Mouse (Mus musculus) bone marrow macrophage, adult 2 months (primary cell): ENCODE measurements around the gene A630001G21Rik. TPM values are rescaled to one million over a fixed set of nuclear protein-coding genes. Genes with fewer than 3 reads are reported as not detected.

Experiments used
- H3K27ac ChIP-seq: 2 replicates; pipeline ENCODE4 v1.5.1; 2012; ENCODE audit warnings: low read depth, low read length; ENCODE audit not compliant: insufficient read depth
- H3K4me1 ChIP-seq: 2 replicates; pipeline ENCODE4 v1.6.1; 2012; ENCODE audit warnings: low read length; ENCODE audit not compliant: control insufficient read depth, insufficient read depth
- H3K4me3 ChIP-seq: 2 replicates; pipeline ENCODE4 v1.5.1; 2012; ENCODE audit warnings: mild to moderate bottlenecking, low read length, moderate library complexity; ENCODE audit not compliant: insufficient read depth
- CTCF ChIP-seq: IDR thresholded peaks from 2 replicates; pipeline ENCODE4 v1.5.1; 2012; ENCODE audit warnings: low read depth, mild to moderate bottlenecking, low read length, moderate library complexity
- POLR2A ChIP-seq: IDR thresholded peaks from 2 replicates; pipeline ENCODE4 v1.6.1; 2012; ENCODE audit warnings: mild to moderate bottlenecking, low read depth, low read length, borderline replicate concordance
- polyA plus RNA-seq: library from polyadenylated mRNA; stranded (reverse); fragments of >200 nt; gene quantifications from 2 replicates; pipeline ENCODE4 v1.2.4, GENCODE M21; 2012; ENCODE audit not compliant: missing spikeins, insufficient read depth, insufficient read length

A630001G21Rik gene
- polyA plus RNA-seq, 1 experiment: 111 TPM

GRCm38 (mm10) chr1:85775136-85775535 lies 3.3 kb downstream of the A630001G21Rik start:
- peak overlapping the region; percentile 85 for H3K27ac ChIP-seq
- peak overlapping the region; percentile 7; the same call in 1 of the 2 replicates for H3K4me3 ChIP-seq
- H3K4me1 ChIP-seq: peaks cover 69% of the 10 kb centered on the region
- no peak for TF ChIP-seq POLR2A
- TF ChIP-seq CTCF: no peak

- Histone ChIP-seq H3K27ac (peak overlapping the region; percentile 22), H3K4me3 (no peak overlapping the region), H3K4me1 (peaks cover 50% of the 10 kb centered on the region)
- TF ChIP-seq CTCF (no peak), POLR2A (no peak)
These were observed 6.5 kb downstream of the A630001G21Rik start for GRCm38 (mm10) chr1:85771976-85772375.

DNA sequence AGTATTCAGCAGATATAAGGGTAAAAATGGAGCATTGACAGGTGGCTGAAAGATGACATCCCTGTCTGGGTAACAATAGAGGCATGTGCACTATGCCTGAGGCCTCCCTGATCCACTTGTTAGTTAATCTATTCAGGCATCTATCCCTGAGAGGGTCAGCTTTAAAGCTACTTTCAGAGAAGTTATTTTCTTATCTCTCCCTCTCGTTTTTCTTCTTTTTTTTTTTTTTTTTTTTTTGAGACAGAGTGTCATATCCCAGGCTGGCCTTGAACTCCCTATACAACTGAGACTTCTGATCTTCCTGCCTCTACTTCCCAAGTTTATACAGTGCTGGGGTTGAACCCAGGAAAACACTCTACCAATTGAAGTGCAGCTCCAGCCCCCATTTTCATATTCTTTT lies 10.7 kb downstream of the A630001G21Rik start:
- TF ChIP-seq POLR2A (no peak), CTCF (no peak)
- Histone ChIP-seq H3K27ac (no peak overlapping the region), H3K4me3 (no peak overlapping the region), H3K4me1 (peaks cover 55% of the 10 kb centered on the region)

DNA sequence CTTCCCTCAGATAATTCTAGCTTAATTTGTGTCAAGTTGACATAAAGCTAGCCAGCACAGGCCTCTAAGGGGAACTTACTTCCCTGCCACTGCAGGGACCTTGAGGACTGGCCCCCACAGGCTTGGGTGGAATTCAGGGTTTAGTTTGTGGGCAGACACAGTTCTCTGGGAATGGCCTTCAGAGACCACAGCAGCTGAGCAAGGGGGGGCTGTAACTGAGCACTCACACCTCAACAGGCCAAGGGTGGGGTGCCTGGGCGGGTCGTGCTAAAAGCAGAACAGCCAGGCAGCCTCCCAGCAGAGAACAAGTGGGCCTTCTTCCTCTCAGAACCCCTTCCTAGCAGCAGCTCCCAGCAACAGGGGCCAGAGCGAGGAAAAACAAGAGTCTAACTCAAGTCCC lies 12.3 kb downstream of the A630001G21Rik start:
- peaks cover 52% of the 10 kb centered on the region for H3K4me1 ChIP-seq
- H3K4me3 ChIP-seq: no peak overlapping the region
- TF ChIP-seq CTCF (no peak), POLR2A (no peak)
- peak overlapping the region; percentile 85 for H3K27ac ChIP-seq

GRCm38 (mm10) chr1:85764291-85764690 lies 14.2 kb downstream of the A630001G21Rik start:
- no peak overlapping the region for H3K4me3 ChIP-seq
- H3K27ac ChIP-seq: no peak overlapping the region; the same call in 1 of the 2 replicates
- TF ChIP-seq CTCF (no peak), POLR2A (no peak)
- peaks cover 42% of the 10 kb centered on the region for H3K4me1 ChIP-seq

DNA sequence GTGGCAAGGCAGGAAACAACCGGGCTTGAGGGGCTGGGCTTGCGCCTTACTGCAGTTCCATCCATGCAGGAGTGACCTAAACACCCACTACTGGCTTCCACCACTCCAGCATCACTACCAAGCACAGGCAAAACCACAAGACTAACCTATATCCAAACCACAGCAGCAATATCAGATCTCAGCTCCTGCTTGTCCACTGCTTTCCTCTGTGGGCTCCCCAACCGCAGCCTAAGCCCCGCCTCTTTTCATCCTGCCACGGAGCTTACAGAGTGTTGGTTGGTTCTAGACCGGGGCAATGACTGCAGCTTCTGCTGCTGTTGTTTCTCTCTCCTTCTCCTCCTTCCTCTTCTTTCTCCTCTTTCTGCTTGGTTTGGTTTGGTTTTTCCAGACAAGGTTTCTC lies 15.1 kb downstream of the A630001G21Rik start:
- H3K4me3 ChIP-seq: no peak overlapping the region
- peaks cover 44% of the 10 kb centered on the region for H3K4me1 ChIP-seq
- no peak overlapping the region for H3K27ac ChIP-seq
- TF ChIP-seq POLR2A: no peak
- TF ChIP-seq CTCF: no peak

GRCm38 (mm10) chr1:85761665-85762064 lies 16.8 kb downstream of the A630001G21Rik start:
- Histone ChIP-seq H3K27ac (no peak overlapping the region), H3K4me3 (no peak overlapping the region), H3K4me1 (peaks cover 48% of the 10 kb centered on the region)
- TF ChIP-seq CTCF (no peak), POLR2A (no peak)

GRCm38 (mm10) chr1:85758969-85759293 lies 19.5 kb downstream of the A630001G21Rik start:
- Histone ChIP-seq H3K4me1 (peaks cover 25% of the 10 kb centered on the region), H3K27ac (no peak overlapping the region)

DNA sequence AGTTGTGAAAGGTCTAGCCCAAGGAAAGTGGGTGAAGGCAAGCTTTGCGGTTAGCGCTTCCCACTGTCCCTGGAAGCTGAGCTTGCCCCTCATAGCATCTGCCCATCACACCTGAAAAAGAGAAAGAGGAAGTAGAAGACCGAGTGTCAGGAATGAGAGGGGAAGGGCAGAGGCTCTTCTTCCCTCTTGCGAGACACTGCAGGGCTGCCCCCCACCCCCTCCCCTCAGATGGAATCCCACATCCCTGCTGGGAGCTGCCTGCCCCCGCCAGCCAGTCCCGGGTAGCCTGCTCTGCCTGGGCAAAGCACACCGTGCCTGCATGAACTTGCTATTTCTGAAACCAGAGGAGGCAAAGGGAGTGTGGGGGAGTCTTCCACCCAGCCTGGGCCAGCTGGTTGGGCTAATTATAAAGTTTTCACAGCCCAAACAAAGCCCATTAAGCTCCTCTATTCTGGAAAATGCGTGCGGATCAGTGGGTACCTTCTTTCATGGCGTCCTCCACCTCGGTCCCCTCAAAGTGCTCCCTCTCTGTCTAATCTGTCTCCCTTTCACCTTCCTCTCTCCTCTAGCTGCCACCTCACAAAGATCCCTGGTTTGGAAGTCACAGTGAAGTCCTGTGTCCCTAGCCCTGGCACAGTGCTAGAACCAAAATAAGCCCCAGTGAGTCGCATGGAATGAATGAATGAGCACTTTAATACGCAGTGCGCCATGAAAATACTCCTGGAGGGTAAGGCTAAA lies 20.0 kb downstream of the A630001G21Rik start:
- TF ChIP-seq CTCF (no peak), POLR2A (no peak; the same call in 1 of the 2 replicates)
- peaks cover 22% of the 10 kb centered on the region for H3K4me1 ChIP-seq
- H3K4me3 ChIP-seq: no peak overlapping the region
- no peak overlapping the region for H3K27ac ChIP-seq

More at GRCm38 (mm10) chr1:85758969-85759293, 19.5 kb downstream of the A630001G21Rik start:
- TF ChIP-seq CTCF: no peak
- TF ChIP-seq POLR2A: no peak
- H3K4me3 ChIP-seq: no peak overlapping the region

DNA sequence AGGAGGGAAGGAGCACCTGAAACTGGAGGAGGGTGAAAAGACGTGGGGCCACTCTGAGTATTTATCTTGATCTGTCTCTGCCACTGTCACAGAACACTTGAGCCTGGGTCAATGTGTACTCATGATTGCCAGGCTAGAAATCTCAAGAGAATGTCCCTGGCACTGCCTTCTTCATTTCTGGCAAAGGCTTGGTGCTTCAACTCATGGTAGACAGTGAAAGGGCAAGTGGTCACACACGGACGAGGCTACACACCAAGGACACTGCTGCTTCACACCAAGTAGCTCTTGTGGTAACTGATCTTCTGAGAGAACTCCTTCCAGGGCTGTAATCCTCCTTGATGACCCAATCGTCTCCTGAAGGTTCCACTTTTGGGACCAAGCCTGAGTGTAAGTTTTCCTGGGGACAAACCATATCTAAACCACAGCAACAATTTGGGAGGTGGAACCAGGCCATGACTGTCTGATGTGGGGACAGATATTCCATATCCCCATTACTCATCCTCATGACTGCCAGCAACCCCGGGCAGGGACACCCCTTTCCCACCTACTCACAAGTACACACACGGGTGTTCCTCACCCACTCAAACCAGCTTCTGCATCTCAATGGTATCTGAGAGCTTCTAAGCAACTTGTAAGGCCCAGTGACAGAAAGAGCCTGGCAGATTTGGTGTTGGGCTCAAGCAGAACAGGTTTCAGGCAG lies 20.8 kb downstream of the A630001G21Rik start:
- no peak overlapping the region for H3K27ac ChIP-seq
- H3K4me3 ChIP-seq: no peak overlapping the region
- H3K4me1 ChIP-seq: peaks cover 19% of the 10 kb centered on the region
- TF ChIP-seq POLR2A (no peak), CTCF (no peak)
